17 mouse cellular contexts compared by ENCODE assay signal in genomic region chr7:63970986-63971385, GRCm38 (mm10). TPM values are rescaled to one million over a fixed set of nuclear protein-coding genes. Genes with fewer than 3 reads are reported as not detected.
A peak's percentile ranks its signal among the peaks of the same experiment; 100 is the strongest.
DNase-seq lines count a peak whose midpoint lies in the region; ATAC-seq and TF ChIP-seq lines count a peak whose summit lies in the region.
"Had no signal": no experiment of that assay in that cellular context is flagged by ENCODE, and none has a peak within 500 bp of the region (broad histone marks: within the 10 kb centered on the region; RNA-seq: fewer than 3 reads in every experiment).

No protein-coding gene starts in this region.

- TF ChIP-seq CTCF in layer of hippocampus, adult 2 months (conservative IDR thresholded peaks at IDR 0.05), result no peak

- H3K4me1 ChIP-seq in hindbrain, embryonic 15.5 days (replicated peaks), result no peaks in the 10 kb centered on the region; the same call in 1 of the 2 replicates
- no peaks in the 10 kb centered on the region for H3K4me1 ChIP-seq in heart, embryonic 11.5 days (ENCODE audit: control insufficient read depth, insufficient read depth, low read length)
- H3K4me1 ChIP-seq: embryonic facial prominence, embryonic 12.5 days had no signal

- H3K9me3 ChIP-seq in hindbrain, embryonic 15.5 days, result no peaks in the 10 kb centered on the region
- H3K9me3 ChIP-seq in heart, embryonic 11.5 days (replicated peaks; ENCODE audit: control insufficient read depth, low read length), result no peaks in the 10 kb centered on the region
- H3K9me3 ChIP-seq: embryonic facial prominence, embryonic 12.5 days; heart, embryonic 13.5 days; megakaryocyte, embryonic 14.5 days had no signal

- 0 out of 2 replicates have a peak, but pooled peaks have one; percentile 27 for ATAC-seq in hindbrain, embryonic 15.5 days (ENCODE audit: low FRiP score, low read depth)
- ATAC-seq in granulocyte monocyte progenitor cell, adult 5-6 weeks (replicated peaks; ENCODE audit: poor library complexity, severe bottlenecking), result no peak
- no peak for ATAC-seq in heart, embryonic 11.5 days (replicated peaks; ENCODE audit: insufficient number of reproducible peaks, low FRiP score, low TSS enrichment)
- ATAC-seq: intestine, postnatal 0 days had no signal

- DNase-seq in layer of hippocampus, adult 2 months (ENCODE audit: low spot score in 2 of 2), result peak in 1 of 2 experiments; percentile 32
- DNase-seq in layer of hippocampus, adult 9-10 months (ENCODE audit: low spot score), result no peak
- peak; percentile 92 for DNase-seq in brain, adult 2 months (ENCODE audit: low read depth, low spot score)
- peak; percentile 76 to 84 for DNase-seq in cerebellum, postnatal 10 days
- no peak for DNase-seq in right cerebral cortex, postnatal 36 days (ENCODE audit: low spot score in 2 of 2)
- DNase-seq: adrenal gland, postnatal 14 days; thymus, adult 18-20 months had no signal

- H3K4me2 ChIP-seq in hindbrain, embryonic 15.5 days, result no peak overlapping the region
- no peak overlapping the region for H3K4me2 ChIP-seq in heart, embryonic 11.5 days
- H3K4me2 ChIP-seq: embryonic facial prominence, embryonic 12.5 days; heart, embryonic 13.5 days had no signal

- no peaks in the 10 kb centered on the region for H3K36me3 ChIP-seq in hindbrain, embryonic 15.5 days
- no peaks in the 10 kb centered on the region for H3K36me3 ChIP-seq in heart, embryonic 11.5 days (ENCODE audit: control insufficient read depth, insufficient read depth, low read length)
- H3K36me3 ChIP-seq: embryonic facial prominence, embryonic 12.5 days; heart, embryonic 13.5 days had no signal

- H3K27me3 ChIP-seq in hindbrain, embryonic 15.5 days, result no peaks in the 10 kb centered on the region
- H3K27me3 ChIP-seq in heart, embryonic 11.5 days (ENCODE audit: control insufficient read depth, insufficient read depth, low read length), result no peaks in the 10 kb centered on the region
- H3K27me3 ChIP-seq: embryonic facial prominence, embryonic 12.5 days; heart, embryonic 13.5 days; megakaryocyte, embryonic 14.5 days had no signal

- 52% methylated on average over 4 of the region's 4 CpGs for WGBS in hindbrain, embryonic 15.5 days
- 70% methylated on average over 4 of the region's 4 CpGs for WGBS in heart, embryonic 11.5 days (ENCODE audit: insufficient replicate concordance)

- H3K9ac ChIP-seq in hindbrain, embryonic 15.5 days, result no peak overlapping the region
- no peak overlapping the region for H3K9ac ChIP-seq in heart, embryonic 11.5 days (ENCODE audit: low read depth, low read length)
- H3K9ac ChIP-seq: embryonic facial prominence, embryonic 12.5 days; heart, embryonic 13.5 days had no signal

- peak overlapping the region; percentile 60; the same call in 1 of the 2 replicates for H3K27ac ChIP-seq in layer of hippocampus, adult 2 months
- H3K27ac ChIP-seq in hindbrain, embryonic 15.5 days (replicated peaks), result no peak overlapping the region
- no peak overlapping the region for H3K27ac ChIP-seq in heart, embryonic 11.5 days (ENCODE audit: low read depth, low read length)
- H3K27ac ChIP-seq: embryonic facial prominence, embryonic 12.5 days; heart, embryonic 13.5 days had no signal

- H3K4me3 ChIP-seq in layer of hippocampus, adult 2 months, result no peak overlapping the region
- no peak overlapping the region for H3K4me3 ChIP-seq in hindbrain, embryonic 15.5 days
- H3K4me3 ChIP-seq in heart, embryonic 11.5 days (ENCODE audit: low read depth, low read length), result no peak overlapping the region
- H3K4me3 ChIP-seq: embryonic facial prominence, embryonic 12.5 days; heart, embryonic 13.5 days; megakaryocyte, embryonic 14.5 days had no signal

RNA-seq across cellular contexts. Expression of gene Klf13, which starts 32.3 kb away (rescaled TPM):
- total RNA-seq in layer of hippocampus, adult 2 months (2021), result 100 to 1,000 TPM; 200 to 216 TPM
- polyA plus RNA-seq in hindbrain, embryonic 15.5 days (2015; fragmentation: Nextera tagmentation; extraction: Ambion mirVana), result 24.7 and 26.8 TPM in 2 replicates
- 39.9 and 51.5 TPM in 2 replicates for total RNA-seq in granulocyte monocyte progenitor cell, adult 5-6 weeks (2014; fragmentation: Nextera tagmentation)
- 11.6 and 24.0 TPM in 2 replicates for total RNA-seq in granulocyte monocyte progenitor cell, adult 5-6 weeks (2017)
- polyA plus RNA-seq in heart, embryonic 11.5 days (2014; fragmentation: Nextera tagmentation; extraction: Ambion mirVana), result 16.3 and 18.8 TPM in 2 replicates

RNA-seq across cellular contexts. Expression of gene E030018B13Rik, which starts 54.3 kb away (rescaled TPM):
- not detected for total RNA-seq in layer of hippocampus, adult 2 months (2021)
- polyA plus RNA-seq in hindbrain, embryonic 15.5 days (2015; fragmentation: Nextera tagmentation; extraction: Ambion mirVana), result not detected in 2 replicates
- not detected in 2 replicates for total RNA-seq in granulocyte monocyte progenitor cell, adult 5-6 weeks (2014; fragmentation: Nextera tagmentation)
- not detected in 2 replicates for total RNA-seq in granulocyte monocyte progenitor cell, adult 5-6 weeks (2017)
- not detected in 2 replicates for polyA plus RNA-seq in heart, embryonic 11.5 days (2014; fragmentation: Nextera tagmentation; extraction: Ambion mirVana)
- total RNA-seq: adrenal gland, postnatal 14 days; layer of hippocampus, adult 18-20 months; left cerebral cortex, postnatal 25 days had no signal
- polyA plus RNA-seq: embryonic facial prominence, embryonic 12.5 days; heart, embryonic 13.5 days; intestine, postnatal 0 days; liver, embryonic 16.5 days had no signal

Comparison
In these comparisons a context has a peak if more than half of its experiments do, and no peak if none do; other contexts are left out.
1. DNase-seq: peak in brain, adult 2 months (single experiment) and cerebellum, postnatal 10 days (2 of 2); none in layer of hippocampus, adult 9-10 months (single experiment) and right cerebral cortex, postnatal 36 days (0 of 2).